Mouse (Mus musculus): ENCODE data around the gene Gm8362. TPM values are rescaled to one million over a fixed set of nuclear protein-coding genes. Genes with fewer than 3 reads are reported as not detected.
"Not testable (repeated sequence)": the region's sequence is repeated elsewhere in the genome, so short reads cannot be mapped to it uniquely, and the experiment has no call there.

Gene Gm8362
- total RNA-seq (2012; rRNA removed) (not detected in 2 replicates), polyA plus RNA-seq (2012; ENCODE audit: insufficient read depth in 1 of 2, insufficient read length in 2 of 2, low read depth in 1 of 2, low replicate concordance in 2 of 2, missing spikeins in 1 of 2) (not detected)

DNA sequence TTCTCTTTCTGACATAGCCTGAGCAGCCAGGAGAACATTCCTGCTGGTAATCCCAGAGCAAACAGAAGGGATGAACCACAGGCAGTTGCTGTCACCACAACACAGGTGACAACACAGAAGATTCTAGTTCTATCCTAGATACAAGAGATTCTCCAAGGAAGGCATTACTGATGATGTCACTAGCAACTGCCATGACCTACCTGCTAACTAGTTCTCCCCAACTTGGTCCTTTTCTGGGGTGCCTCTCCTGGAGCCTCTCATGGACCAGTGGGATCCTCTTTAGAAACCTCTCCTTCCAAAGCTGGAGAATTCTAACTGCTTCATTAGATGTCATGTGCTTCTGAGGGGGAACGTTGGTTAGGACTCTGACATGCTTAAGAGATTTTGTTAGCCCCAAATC, at the start of gene Gm8362:
TSS of gene Gm8362 (minus strand) at position 101 of the 400 bp plus-strand sequence.
- H3K9me3 ChIP-seq (replicated peaks; ENCODE audit: insufficient read depth, low read length); H3K27me3 ChIP-seq (ENCODE audit: control insufficient read depth in 1 of 2, insufficient read depth in 2 of 2, low read length in 2 of 2); H3K4me1 ChIP-seq (ENCODE audit: control insufficient read depth in 1 of 2, insufficient read depth in 2 of 2, low read length in 2 of 2); H3K27ac ChIP-seq (ENCODE audit: control insufficient read depth, low read depth, low read length); H3K79me2 ChIP-seq (ENCODE audit: control insufficient read depth, insufficient read depth, low read length, poor library complexity); H3K4me3 ChIP-seq (ENCODE audit: control insufficient read depth in 1 of 2, insufficient read depth in 1 of 2, low read depth in 2 of 2, low read length in 2 of 2); H3K36me3 ChIP-seq (ENCODE audit: control insufficient read depth in 1 of 2, insufficient read depth in 2 of 2, low read length in 2 of 2); DNase-seq (ENCODE audit: low read depth, low spot score); H3K9ac ChIP-seq (ENCODE audit: control insufficient read depth, low read depth, low read length, poor library complexity, severe bottlenecking): not testable (repeated sequence)

DNA sequence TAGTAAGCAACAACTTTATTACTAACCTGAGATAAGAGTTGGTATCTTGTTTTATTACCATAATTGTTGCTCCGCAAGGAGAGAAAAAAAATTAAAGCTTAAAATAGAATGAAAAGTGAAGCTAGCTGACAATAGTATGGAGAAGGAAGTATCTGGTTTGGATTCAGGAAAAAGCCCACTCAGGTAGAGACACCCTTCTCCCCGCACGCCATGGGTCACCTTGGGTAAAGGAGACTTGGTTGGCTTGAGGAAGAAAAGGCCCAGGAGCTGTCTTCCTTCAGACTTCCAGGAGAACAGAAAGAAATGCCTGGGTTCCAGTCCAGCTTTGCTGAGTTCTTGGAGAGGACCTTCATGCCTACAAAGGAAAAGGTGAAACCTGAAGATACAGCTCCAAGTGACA, 49.1 kb upstream of the Gm8362 start:
- H3K27ac ChIP-seq (ENCODE audit: control insufficient read depth, low read depth, low read length); DNase-seq (ENCODE audit: low read depth, low spot score); H3K9ac ChIP-seq (ENCODE audit: control insufficient read depth, low read depth, low read length, poor library complexity, severe bottlenecking); H3K79me2 ChIP-seq (ENCODE audit: control insufficient read depth, insufficient read depth, low read length, poor library complexity); H3K27me3 ChIP-seq (ENCODE audit: control insufficient read depth in 1 of 2, insufficient read depth in 2 of 2, low read length in 2 of 2); H3K4me3 ChIP-seq (ENCODE audit: control insufficient read depth in 1 of 2, insufficient read depth in 1 of 2, low read depth in 2 of 2, low read length in 2 of 2); H3K9me3 ChIP-seq (replicated peaks; ENCODE audit: insufficient read depth, low read length); H3K36me3 ChIP-seq (ENCODE audit: control insufficient read depth in 1 of 2, insufficient read depth in 2 of 2, low read length in 2 of 2); H3K4me1 ChIP-seq (ENCODE audit: control insufficient read depth in 1 of 2, insufficient read depth in 2 of 2, low read length in 2 of 2): not testable (repeated sequence)

DNA sequence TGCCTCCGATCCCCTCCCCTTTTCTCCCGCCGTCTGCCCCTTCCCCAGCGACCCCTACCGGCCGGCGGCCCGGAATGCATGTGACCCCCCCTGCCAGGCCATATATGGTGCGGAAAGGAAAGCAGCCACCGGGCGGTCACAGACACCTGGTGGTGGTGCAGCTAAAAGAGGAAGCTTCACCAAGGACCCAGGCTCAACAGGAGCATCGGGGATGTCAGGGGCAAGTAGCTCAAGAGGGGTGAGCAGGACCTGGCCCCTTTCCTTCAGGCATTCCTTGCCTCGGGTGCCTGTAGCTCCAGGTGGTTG, 17.0 kb downstream of the Gm8362 start:
- not testable (repeated sequence) for H3K79me2 ChIP-seq (ENCODE audit: control insufficient read depth, insufficient read depth, low read length, poor library complexity); H3K4me1 ChIP-seq (ENCODE audit: control insufficient read depth in 1 of 2, insufficient read depth in 2 of 2, low read length in 2 of 2); H3K9me3 ChIP-seq (replicated peaks; ENCODE audit: insufficient read depth, low read length); DNase-seq (ENCODE audit: low read depth, low spot score); H3K36me3 ChIP-seq (ENCODE audit: control insufficient read depth in 1 of 2, insufficient read depth in 2 of 2, low read length in 2 of 2); H3K27ac ChIP-seq (ENCODE audit: control insufficient read depth, low read depth, low read length); H3K27me3 ChIP-seq (ENCODE audit: control insufficient read depth in 1 of 2, insufficient read depth in 2 of 2, low read length in 2 of 2); H3K9ac ChIP-seq (ENCODE audit: control insufficient read depth, low read depth, low read length, poor library complexity, severe bottlenecking); H3K4me3 ChIP-seq (ENCODE audit: control insufficient read depth in 1 of 2, insufficient read depth in 1 of 2, low read depth in 2 of 2, low read length in 2 of 2)

DNA sequence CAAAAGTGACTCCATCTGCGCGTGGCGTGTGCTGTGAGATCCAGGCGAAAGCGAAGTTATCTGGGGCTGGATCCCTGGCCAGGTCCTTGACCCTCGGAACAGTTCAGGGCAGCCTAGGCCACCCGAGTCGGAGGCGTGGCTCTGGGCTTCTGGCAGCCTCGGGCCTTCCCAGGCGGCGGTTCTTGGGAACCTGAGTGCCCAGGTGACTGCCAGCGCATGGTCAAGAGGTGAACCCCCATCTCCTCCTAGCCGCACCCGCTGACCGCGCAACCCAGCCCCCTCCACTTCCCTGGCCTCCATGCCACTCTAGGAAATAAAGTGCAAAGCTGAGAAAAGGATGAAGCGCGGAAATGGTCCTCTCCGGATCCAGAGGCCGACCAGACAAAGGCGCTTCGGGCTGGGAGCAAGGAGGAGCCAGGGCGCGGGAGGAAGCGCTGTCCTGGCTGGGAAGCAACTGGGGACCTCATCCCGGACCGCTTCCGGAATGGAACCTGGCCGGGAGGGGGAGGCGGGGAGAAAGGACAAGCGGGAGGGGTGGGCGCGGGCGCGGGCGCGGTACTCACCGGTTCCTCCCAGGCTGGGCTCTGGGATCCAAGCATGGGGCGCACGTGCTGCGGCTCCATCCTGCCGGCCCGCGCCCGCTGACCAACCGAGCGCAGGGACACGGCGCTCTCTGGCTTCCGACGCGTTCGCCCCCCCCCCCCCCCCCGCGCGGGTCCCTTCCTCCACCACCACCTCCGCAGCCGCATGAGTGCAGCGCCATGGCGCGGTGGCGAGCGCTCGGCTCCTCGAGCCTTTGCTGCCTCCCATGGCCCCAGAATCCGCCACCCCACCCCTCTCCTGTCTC, 17.6 kb downstream of the Gm8362 start:
- not testable (repeated sequence) for H3K9me3 ChIP-seq (replicated peaks; ENCODE audit: insufficient read depth, low read length); H3K4me3 ChIP-seq (ENCODE audit: control insufficient read depth in 1 of 2, insufficient read depth in 1 of 2, low read depth in 2 of 2, low read length in 2 of 2); H3K27me3 ChIP-seq (ENCODE audit: control insufficient read depth in 1 of 2, insufficient read depth in 2 of 2, low read length in 2 of 2); H3K9ac ChIP-seq (ENCODE audit: control insufficient read depth, low read depth, low read length, poor library complexity, severe bottlenecking); H3K79me2 ChIP-seq (ENCODE audit: control insufficient read depth, insufficient read depth, low read length, poor library complexity); H3K36me3 ChIP-seq (ENCODE audit: control insufficient read depth in 1 of 2, insufficient read depth in 2 of 2, low read length in 2 of 2); H3K27ac ChIP-seq (ENCODE audit: control insufficient read depth, low read depth, low read length); H3K4me1 ChIP-seq (ENCODE audit: control insufficient read depth in 1 of 2, insufficient read depth in 2 of 2, low read length in 2 of 2); DNase-seq (ENCODE audit: low read depth, low spot score)

DNA sequence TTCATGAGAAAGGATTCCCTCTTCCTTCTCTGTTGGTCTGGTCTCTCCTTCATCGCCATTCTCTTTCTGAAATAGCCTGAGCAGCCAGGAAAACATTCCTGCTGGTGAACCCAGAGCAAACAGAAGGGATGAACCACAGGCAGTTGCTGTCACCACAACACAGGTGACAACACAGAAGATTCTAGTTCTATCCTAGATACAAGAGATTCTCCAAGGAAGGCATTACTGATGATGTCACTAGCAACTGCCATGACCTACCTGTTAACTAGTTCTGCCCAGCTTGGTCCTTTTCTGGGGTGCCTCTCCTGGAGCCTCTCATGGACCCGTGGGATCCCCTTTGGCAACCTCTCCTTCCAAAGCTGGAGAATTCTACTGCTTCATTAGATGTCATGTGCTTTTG, 32.0 kb downstream of the Gm8362 start, which contains the start of gene Gm3636:
TSS of gene Gm3636 (minus strand) at position 101 of the 400 bp plus-strand sequence.
- H3K27ac ChIP-seq (ENCODE audit: control insufficient read depth, low read depth, low read length); H3K27me3 ChIP-seq (ENCODE audit: control insufficient read depth in 1 of 2, insufficient read depth in 2 of 2, low read length in 2 of 2); H3K9me3 ChIP-seq (replicated peaks; ENCODE audit: insufficient read depth, low read length); DNase-seq (ENCODE audit: low read depth, low spot score); H3K36me3 ChIP-seq (ENCODE audit: control insufficient read depth in 1 of 2, insufficient read depth in 2 of 2, low read length in 2 of 2); H3K79me2 ChIP-seq (ENCODE audit: control insufficient read depth, insufficient read depth, low read length, poor library complexity); H3K9ac ChIP-seq (ENCODE audit: control insufficient read depth, low read depth, low read length, poor library complexity, severe bottlenecking); H3K4me3 ChIP-seq (ENCODE audit: control insufficient read depth in 1 of 2, insufficient read depth in 1 of 2, low read depth in 2 of 2, low read length in 2 of 2); H3K4me1 ChIP-seq (ENCODE audit: control insufficient read depth in 1 of 2, insufficient read depth in 2 of 2, low read length in 2 of 2): not testable (repeated sequence)

DNA sequence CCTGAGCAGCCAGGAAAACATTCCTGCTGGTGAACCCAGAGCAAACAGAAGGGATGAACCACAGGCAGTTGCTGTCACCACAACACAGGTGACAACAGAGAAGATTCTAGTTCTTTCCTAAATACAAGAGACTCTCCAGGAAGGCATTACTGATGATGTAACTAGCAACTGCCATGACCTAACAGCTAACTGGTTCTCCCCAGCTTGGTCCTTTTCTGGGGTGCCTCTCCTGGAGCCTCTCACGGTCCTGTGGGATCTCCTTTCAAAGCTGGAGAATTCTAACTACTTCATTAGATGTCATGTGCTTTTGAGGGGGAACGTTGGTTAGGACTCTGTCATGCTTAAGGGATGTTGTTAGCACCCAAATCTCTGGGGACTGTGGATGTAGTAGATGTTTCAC, 54.1 kb downstream of the Gm8362 start, which contains the start of gene Gm8050:
TSS of gene Gm8050 (minus strand) at position 101 of the 400 bp plus-strand sequence.
- not testable (repeated sequence) for H3K79me2 ChIP-seq (ENCODE audit: control insufficient read depth, insufficient read depth, low read length, poor library complexity); H3K4me3 ChIP-seq (ENCODE audit: control insufficient read depth in 1 of 2, insufficient read depth in 1 of 2, low read depth in 2 of 2, low read length in 2 of 2)

More for the DNA sequence above, 54.1 kb downstream of the Gm8362 start, which contains the start of gene Gm8050:
- not testable (repeated sequence) for H3K9ac ChIP-seq (ENCODE audit: control insufficient read depth, low read depth, low read length, poor library complexity, severe bottlenecking); H3K4me1 ChIP-seq (ENCODE audit: control insufficient read depth in 1 of 2, insufficient read depth in 2 of 2, low read length in 2 of 2); H3K36me3 ChIP-seq (ENCODE audit: control insufficient read depth in 1 of 2, insufficient read depth in 2 of 2, low read length in 2 of 2); H3K9me3 ChIP-seq (replicated peaks; ENCODE audit: insufficient read depth, low read length); H3K27ac ChIP-seq (ENCODE audit: control insufficient read depth, low read depth, low read length); DNase-seq (ENCODE audit: low read depth, low spot score); H3K27me3 ChIP-seq (ENCODE audit: control insufficient read depth in 1 of 2, insufficient read depth in 2 of 2, low read length in 2 of 2)
